Mouse (Mus musculus) retina, postnatal 1 day (tissue): ENCODE data around the gene Olfr406.

Experiments used
- DNase-seq: peaks from one replicate; pipeline ENCODE4 v3.0.0-alpha.2; 2012

Gene Olfr406

GRCm38 (mm10) chr11:74259508-74259907 is at the start of gene Olfr406:
Gene Olfr406 (plus strand): TSS chr11:74259808.
- DNase-seq, result no peak

GRCm38 (mm10) chr11:74211279-74211678 is 48.3 kb upstream of the Olfr406 start, which contains the start of gene Olfr43:
Gene Olfr43 (minus strand): TSS chr11:74211379.
- DNase-seq, result no peak

- DNase-seq, result no peak
Measured at GRCm38 (mm10) chr11:74241201-74241600, 18.4 kb upstream of the Olfr406 start.

GRCm38 (mm10) chr11:74283436-74283835 is 23.8 kb downstream of the Olfr406 start, which contains the start of gene Olfr59:
Gene Olfr59 (plus strand): TSS chr11:74283736.
- DNase-seq, result no peak

DNA sequence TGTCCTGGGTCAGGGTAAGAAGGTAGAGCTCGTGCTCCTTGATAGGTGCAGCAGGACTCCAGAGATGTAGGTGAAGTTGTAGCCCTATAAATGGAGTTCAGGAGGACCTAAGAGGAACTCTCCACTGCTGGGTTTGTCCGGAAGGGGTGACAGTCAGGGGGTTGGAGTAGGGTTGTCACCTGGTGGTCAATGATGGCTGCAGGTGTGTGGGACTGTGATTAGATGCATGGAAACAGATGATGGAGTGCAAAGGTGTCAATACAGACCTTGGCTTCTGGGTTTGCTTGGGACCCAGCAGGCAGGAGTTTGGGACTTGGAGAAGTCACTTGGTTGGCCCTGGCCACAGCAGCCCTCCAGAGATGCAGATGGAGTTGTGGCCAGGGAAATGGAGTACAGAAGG is 27.6 kb downstream of the Olfr406 start:
- DNase-seq, result no peak
